Mouse (Mus musculus): ENCODE data around the gene Lce3d.

DNA sequence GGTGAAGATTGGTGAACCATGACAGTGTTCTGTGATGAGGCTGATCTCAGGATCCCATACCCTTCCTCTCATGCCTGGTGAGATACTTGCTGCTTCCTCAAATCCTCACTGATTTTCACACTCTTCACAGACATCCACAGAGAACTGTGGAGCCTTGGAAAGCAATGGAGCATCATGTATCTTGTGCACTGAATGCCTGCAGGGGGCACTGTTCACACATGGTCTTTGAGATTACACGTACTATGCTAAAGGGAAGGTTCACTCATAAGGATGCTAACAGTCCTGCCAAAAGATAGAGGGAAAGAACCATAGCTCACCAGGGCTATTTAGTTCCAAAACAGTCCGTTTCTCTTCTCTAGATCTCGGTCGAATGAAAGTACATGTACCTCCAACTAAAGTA is 36.8 kb upstream of the Lce3d start:
- TF ChIP-seq POLR2A (IDR thresholded peaks at IDR 0.05; ENCODE audit: low read depth, low read length) (no peak), CTCF (IDR thresholded peaks at IDR 0.05; ENCODE audit: borderline replicate concordance, insufficient read depth, low read length) (no peak)
